Mouse (Mus musculus): ENCODE results near the gene Capza1. TPM values are rescaled to one million over a fixed set of nuclear protein-coding genes. Genes with fewer than 3 reads are reported as not detected.

The Capza1 gene
- total RNA-seq, 2 experiments from 2014 or later, result 31.9 to 47.9 TPM

DNA sequence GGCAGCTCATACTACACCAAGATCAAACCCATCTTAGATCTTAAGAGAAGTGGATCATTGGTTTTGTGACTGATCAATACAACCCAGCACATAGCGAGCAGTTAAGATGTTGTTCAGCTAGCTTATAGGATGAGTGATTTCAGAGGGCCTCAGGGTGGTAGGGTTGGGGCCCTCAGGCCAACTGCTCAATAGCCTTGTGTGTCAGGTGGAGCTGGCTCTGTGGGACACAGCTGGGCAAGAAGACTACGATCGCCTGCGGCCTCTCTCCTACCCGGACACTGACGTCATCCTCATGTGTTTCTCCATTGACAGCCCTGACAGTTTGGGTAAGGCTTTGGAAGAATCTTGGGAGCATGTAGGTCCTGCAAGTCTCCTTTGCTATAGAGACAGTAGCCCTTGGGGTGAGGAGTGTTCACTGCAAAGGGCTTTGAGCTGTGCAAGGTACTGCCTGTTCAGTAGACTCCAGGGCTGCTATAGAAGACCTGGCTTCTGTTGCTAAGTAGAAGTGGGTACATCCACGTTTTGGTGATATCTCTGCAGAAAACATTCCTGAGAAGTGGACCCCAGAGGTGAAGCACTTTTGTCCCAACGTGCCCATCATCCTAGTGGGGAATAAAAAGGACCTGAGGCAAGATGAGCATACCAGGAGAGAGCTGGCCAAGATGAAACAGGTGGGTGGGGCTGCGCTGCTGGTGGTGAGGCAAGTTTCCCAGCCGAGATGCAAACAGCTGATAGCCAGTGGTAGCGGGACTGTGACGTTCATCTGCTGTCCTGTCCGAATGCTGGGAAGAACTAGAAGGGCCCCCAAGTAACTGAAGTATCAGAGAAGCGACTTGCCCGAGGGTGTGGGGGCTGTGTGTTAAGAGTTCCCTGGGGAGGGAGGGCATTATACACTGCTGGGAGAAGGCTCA is 71.7 kb downstream of the Capza1 start:
- no peak for DNase-seq (ENCODE audit: low spot score in 2 of 2)
- intact Hi-C loops (cut with DNase I), result loop anchor here (5.0 kb wide), 1 partner anchor 265 kb away; no protein-coding TSS in a partner anchor

DNA sequence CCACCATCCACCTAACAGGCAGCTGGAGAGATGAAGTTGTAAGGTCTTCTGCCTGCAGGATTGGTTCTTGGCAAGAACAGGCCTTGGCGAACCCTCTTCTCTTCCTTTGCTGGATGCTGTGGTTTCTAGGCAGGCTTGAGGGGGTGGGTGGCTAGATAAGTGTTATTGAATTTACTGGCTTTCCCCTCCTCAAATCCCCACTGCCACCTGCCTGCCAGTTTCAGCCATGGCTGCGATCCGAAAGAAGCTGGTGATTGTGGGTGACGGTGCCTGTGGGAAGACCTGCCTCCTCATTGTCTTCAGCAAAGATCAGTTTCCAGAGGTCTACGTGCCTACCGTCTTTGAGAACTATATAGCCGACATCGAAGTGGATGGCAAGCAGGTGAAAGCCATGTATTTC is 72.6 kb downstream of the Capza1 start:
- intact Hi-C loops (cut with DNase I), result loop anchor here (5.0 kb wide), 1 partner anchor 266 kb away; no protein-coding TSS in a partner anchor
- peak; percentile 35 to 39 for DNase-seq (ENCODE audit: low spot score in 2 of 2)

- intact Hi-C loops (cut with DNase I), result loop anchor here (5.0 kb wide), 1 partner anchor 266 kb away; no protein-coding TSS in a partner anchor
- DNase-seq (ENCODE audit: low spot score in 2 of 2), result no peak
Measured at GRCm38 (mm10) chr3:104791017-104791416, 73.3 kb downstream of the Capza1 start.

GRCm38 (mm10) chr3:104790401-104790937 is 73.8 kb downstream of the Capza1 start:
- intact Hi-C loops (cut with DNase I), result loop anchor here (5.0 kb wide), 1 partner anchor 267 kb away; no protein-coding TSS in a partner anchor

DNA sequence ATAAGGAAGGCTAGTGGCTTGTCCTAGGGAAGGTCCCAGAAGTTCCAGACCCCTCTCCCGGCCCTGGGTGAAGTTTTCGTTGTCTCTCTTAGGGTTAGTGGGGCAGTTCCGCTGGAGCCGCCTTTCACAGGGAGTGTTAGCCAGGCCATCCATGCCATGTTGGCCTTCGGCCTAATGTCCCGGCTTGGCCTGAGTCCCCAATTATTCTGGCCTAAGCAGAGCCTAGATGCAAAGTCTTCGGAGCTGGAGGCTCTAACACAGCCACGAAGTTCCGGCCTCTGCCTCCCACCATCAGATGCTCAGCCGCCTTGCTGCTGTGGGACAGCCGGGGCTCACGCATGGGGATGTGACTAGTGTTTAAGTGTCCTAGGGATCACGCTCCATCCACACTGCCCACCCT is 74.5 kb downstream of the Capza1 start:
- peak; percentile 30 to 34 for DNase-seq (ENCODE audit: low spot score in 2 of 2)
- intact Hi-C loops (cut with DNase I), result loop anchor here (5.0 kb wide), 2 partner anchors 182 to 267 kb away; no protein-coding TSS in a partner anchor

More at GRCm38 (mm10) chr3:104790401-104790937, 73.8 kb downstream of the Capza1 start:
- peak; percentile 46 to 59 for DNase-seq (ENCODE audit: low spot score in 2 of 2)

GRCm38 (mm10) chr3:104789312-104789605 is 75.0 kb downstream of the Capza1 start:
- no peak for DNase-seq (ENCODE audit: low spot score in 2 of 2)
- intact Hi-C loops (cut with DNase I), result loop anchor here (5.0 kb wide), 1 partner anchor 183 kb away; no protein-coding TSS in a partner anchor

GRCm38 (mm10) chr3:104788561-104789311 is 75.6 kb downstream of the Capza1 start:
- intact Hi-C loops (cut with DNase I), result loop anchor here (1.0 to 5.0 kb wide), 2 partner anchors 76 to 184 kb away; partner anchors contain the start of genes Capza1 and St7l
- DNase-seq (ENCODE audit: low spot score in 2 of 2), result peak; percentile 50 to 56

DNA sequence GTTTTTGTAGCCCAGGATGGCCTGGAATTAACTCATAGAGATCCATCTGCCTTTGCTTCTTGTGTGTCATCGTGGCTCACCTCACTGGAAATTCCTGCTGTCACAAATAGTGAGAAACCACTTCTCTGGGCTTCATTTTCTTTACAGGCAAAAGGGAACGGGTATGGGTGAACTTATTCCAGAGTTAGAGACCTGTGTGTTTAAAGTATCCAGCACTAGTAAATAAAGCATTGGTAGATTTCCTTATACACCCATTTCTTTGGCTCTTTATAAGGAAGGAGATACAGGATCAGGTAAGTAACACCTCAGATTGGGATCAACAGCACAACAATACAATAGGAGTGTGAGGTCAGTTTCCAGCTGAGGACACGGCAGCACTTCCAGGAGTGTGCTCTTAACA is 76.2 kb downstream of the Capza1 start, which contains the start of gene Rhoc:
TSS of gene Rhoc (plus strand) at position 301 of the 400 bp plus-strand sequence.
- intact Hi-C loops (cut with DNase I), result loop anchor here (1.0 to 5.0 kb wide), 2 partner anchors 76 to 184 kb away; partner anchors contain the start of genes Capza1 and St7l
- no peak for DNase-seq (ENCODE audit: low spot score in 2 of 2)

GRCm38 (mm10) chr3:104785284-104785683 is 79.0 kb downstream of the Capza1 start:
- intact Hi-C loops (cut with DNase I), result loop anchor here (5.0 kb wide), 1 partner anchor 187 kb away; no protein-coding TSS in a partner anchor
- no peak for DNase-seq (ENCODE audit: low spot score in 2 of 2)

DNA sequence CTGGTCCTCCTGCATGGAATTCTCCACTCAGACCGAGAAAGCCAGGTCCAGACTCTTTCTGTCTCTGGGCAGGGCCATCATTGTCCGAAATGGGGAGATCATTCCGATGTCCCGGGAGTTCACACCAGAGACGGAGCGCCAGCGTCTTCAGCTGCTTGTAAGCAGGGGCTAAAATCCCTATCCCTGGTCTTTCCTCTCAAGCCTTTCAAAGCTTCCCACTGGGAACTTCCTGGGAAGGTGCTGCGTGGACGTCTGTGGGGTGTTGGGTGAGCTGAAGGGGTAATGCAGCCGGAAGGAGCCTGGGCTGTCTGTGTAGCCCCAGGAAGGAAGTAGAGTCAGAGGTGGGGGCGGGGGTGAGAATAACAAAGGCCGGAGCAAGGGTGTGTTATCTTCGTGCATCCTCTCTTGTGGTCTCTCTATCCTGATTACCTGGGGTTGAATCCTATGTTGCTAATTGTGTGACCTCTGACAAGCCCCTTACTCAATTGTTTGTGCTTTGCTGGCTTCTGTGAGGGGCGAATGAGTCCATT is 80.3 kb downstream of the Capza1 start:
- intact Hi-C loops (cut with DNase I), result no loop called here
- DNase-seq (ENCODE audit: low spot score in 2 of 2), result no peak

GRCm38 (mm10) chr3:104782061-104782681 is 82.1 kb downstream of the Capza1 start:
- intact Hi-C loops (cut with DNase I), result no loop called here
- DNase-seq (ENCODE audit: low spot score in 2 of 2), result no peak

DNA sequence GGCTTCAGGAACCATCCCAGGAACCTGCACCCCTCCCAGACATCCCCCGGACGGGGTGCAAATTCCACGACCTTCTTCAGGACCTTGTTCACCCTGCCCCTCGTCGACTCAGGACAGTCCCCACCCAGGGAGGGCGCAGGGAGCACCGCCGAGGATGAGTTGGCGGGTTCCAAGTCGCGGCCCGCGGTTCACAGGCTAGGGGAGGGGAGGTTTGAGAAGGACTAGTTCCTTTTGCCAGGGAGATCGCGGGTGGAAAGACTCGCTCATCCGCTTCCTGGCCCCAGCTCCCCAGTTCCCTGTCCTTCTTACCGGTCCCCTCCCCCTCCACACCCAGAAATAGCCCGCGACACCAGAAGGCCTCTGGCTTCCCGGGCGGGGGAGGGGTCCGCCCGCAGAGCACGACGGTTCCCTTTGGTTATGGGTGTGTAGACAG is 82.8 kb downstream of the Capza1 start, which contains the start of gene Fam19a3:
TSS of gene Fam19a3 (minus strand) at position 370 of the 433 bp plus-strand sequence.
- no peak for DNase-seq (ENCODE audit: low spot score in 2 of 2)
- intact Hi-C loops (cut with DNase I), result loop anchor here (2.0 kb wide), 1 partner anchor 67 kb away; no protein-coding TSS in a partner anchor

DNA sequence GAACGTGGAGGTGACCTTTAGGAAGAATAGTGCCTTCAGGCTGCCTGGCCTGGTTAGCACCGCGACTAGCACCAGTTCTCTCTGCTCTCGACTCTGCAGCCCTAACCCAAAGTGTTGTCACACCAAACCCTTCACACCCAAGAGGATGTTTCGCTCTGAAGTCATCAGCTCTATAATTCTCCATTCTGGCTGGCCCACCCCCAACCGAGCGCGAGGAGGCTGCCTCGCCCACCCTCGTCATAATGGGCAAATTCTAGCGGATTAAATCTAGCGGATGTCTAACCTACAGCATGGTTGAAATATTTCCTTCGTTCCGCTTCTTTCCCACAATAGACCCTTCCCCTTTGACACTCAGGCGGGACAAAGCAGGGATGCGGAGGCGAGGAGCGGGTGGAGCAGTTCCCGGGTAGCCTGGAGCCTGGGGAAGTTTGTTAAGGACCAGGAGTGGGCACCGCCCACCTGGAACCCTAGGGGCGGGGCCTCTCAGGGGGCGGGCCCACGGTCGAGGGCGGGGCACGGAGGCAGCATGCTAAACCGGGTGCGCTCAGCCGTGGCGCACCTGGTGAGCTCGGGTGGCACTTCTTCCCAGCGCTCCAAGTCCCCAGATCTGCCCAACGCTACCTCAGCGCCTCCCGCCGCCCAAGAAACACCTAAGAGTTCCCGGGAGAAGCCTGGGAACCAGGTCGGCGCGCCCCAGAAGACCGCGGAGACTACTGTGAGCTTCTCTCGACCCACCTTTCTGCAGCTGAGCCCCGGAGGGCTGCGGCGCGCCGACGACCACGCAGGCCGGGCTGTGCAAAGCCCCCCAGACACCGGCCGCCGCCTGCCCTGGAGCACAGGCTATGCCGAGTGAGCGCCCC is 83.5 kb downstream of the Capza1 start, which contains the start of gene Ppm1j:
TSS of gene Ppm1j (plus strand) at position 496 of the 860 bp plus-strand sequence.
- intact Hi-C loops (cut with DNase I), result loop anchor here (2.0 kb wide), 1 partner anchor 66 kb away; no protein-coding TSS in a partner anchor
- no peak for DNase-seq (ENCODE audit: low spot score in 2 of 2)

GRCm38 (mm10) chr3:104779949-104780348 is 84.4 kb downstream of the Capza1 start:
- intact Hi-C loops (cut with DNase I), result loop anchor here (2.0 kb wide), 1 partner anchor 65 kb away; no protein-coding TSS in a partner anchor
- no peak for DNase-seq (ENCODE audit: low spot score in 2 of 2)

DNA sequence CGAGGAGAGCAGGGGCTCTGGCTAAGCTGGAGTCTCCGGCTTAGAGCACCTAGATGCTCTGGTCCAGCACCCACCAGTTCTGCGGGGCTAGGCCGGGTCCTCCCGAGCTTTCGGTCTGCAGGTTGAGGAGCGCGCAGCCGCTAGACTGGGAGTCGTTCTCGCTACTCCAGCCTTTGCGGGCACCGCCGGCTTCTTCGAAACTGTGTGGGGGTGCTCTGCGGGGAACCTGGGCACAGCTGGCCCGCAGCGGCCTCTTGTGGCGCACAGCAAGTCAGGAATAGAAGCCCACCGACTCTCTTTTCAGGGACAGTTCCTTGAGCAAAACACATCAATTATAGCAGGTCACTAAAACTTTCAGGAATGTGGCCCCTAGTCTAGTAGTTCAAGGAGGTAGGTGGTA is 87.0 kb downstream of the Capza1 start:
- DNase-seq (ENCODE audit: low spot score in 2 of 2), result no peak
- intact Hi-C loops (cut with DNase I), result no loop called here

- DNase-seq (ENCODE audit: low spot score in 2 of 2), result no peak
- intact Hi-C loops (cut with DNase I), result loop anchor here (5.0 kb wide), 1 partner anchor 284 kb away; no protein-coding TSS in a partner anchor
Measured at GRCm38 (mm10) chr3:104773301-104773700, 91.0 kb downstream of the Capza1 start.
